Mouse (Mus musculus) stomach, embryonic 16.5 days (tissue): ENCODE data around the gene Cmtm7. TPM values are rescaled to one million over a fixed set of nuclear protein-coding genes. Genes with fewer than 3 reads are reported as not detected.

Source experiments
- ATAC-seq: fragments of 200-750 bp; cut with Nextera tagmentation; 2 replicates; pipeline ENCODE4 v1.8.0; 2017; ENCODE audit warnings: moderate number of reproducible peaks, moderate TSS enrichment; ENCODE audit not compliant: insufficient read depth, low FRiP score
- H3K27ac ChIP-seq: fragments of 300-500 bp; sonication (generic); 2 replicates; pipeline ENCODE4 v1.5.1; 2014; ENCODE audit warnings: low read length
- H3K27me3 ChIP-seq: fragments of 300-500 bp; sonication (generic); 2 replicates; pipeline ENCODE4 v1.6.1; 2014; ENCODE audit warnings: low read length, control low read depth, mixed read lengths; ENCODE audit not compliant: control insufficient read depth, insufficient read depth
- H3K36me3 ChIP-seq: fragments of 300-500 bp; sonication (generic); 2 replicates; pipeline ENCODE4 v1.6.1; 2014; ENCODE audit warnings: low read length; ENCODE audit not compliant: control insufficient read depth, insufficient read depth
- H3K4me1 ChIP-seq: fragments of 300-500 bp; sonication (generic); 2 replicates; pipeline ENCODE4 v1.6.1; 2014; ENCODE audit warnings: low read length, control low read depth, mixed read lengths; ENCODE audit not compliant: control insufficient read depth, insufficient read depth
- H3K4me2 ChIP-seq: fragments of 300-500 bp; sonication (generic); 2 replicates; pipeline ENCODE4 v1.6.1; 2014; ENCODE audit warnings: low read depth, low read length, mixed read lengths
- H3K4me3 ChIP-seq: fragments of 300-500 bp; sonication (generic); replicated peaks from 2 replicates; pipeline ENCODE4 v1.5.1; 2014; ENCODE audit warnings: mild to moderate bottlenecking, low read length
- H3K9ac ChIP-seq: fragments of 300-500 bp; sonication (generic); 2 replicates; pipeline ENCODE4 v1.6.1; 2014; ENCODE audit warnings: low read length
- H3K9me3 ChIP-seq: fragments of 300-500 bp; sonication (generic); replicated peaks from 2 replicates; pipeline ENCODE4 v1.6.1; 2016; ENCODE audit warnings: low read length, control low read depth; ENCODE audit not compliant: control insufficient read depth
- WGBS: fragments of 180-500 bp; shearing (Covaris S2); extraction: QIAGEN DNeasy Blood & Tissue Kit; methylation state at CpG from one replicate; pipeline ENCODE4 v1.1.7; 2014; 5-methylcytosine and 5-hydroxymethylcytosine counted together
- polyA plus RNA-seq: library from polyadenylated mRNA; unstranded; fragments of >200 nt; fragmentation: Nextera tagmentation; extraction: Ambion mirVana; gene quantifications from 2 replicates; pipeline ENCODE4 v1.2.1, GENCODE M21; 2015

Gene Cmtm7
- polyA plus RNA-seq, 1 experiment from 2014 or later: 87.2 TPM

DNA sequence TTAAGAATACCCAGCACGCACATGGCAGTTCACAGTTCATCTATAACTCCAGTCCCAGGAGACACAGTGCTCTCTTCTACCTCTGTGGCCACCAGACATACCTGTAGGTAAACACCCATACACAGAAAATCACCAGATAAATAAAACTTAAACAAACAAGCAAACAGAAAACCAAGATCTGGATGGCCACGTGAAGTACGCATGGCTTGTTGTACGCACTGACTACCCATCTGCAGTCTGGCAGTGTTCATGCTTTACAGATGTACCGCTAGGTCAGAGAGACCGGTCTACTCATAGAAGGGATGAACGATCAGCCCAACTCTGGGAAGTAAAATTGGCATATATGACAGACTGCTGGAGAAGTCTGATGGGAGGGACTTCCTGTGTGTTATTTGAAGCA is 34.5 kb upstream of the Cmtm7 start:
- Histone ChIP-seq H3K9ac (no peak overlapping the region), H3K4me2 (no peak overlapping the region), H3K27me3 (no peaks in the 10 kb centered on the region), H3K4me3 (no peak overlapping the region), H3K4me1 (0 out of 2 replicates have a peak, but pooled peaks cover 4% of the 10 kb centered on the region), H3K9me3 (no peaks in the 10 kb centered on the region), H3K36me3 (no peaks in the 10 kb centered on the region), H3K27ac (no peak overlapping the region)
- WGBS: 94% methylated on average over 7 of the region's 7 CpGs
- ATAC-seq: no peak

DNA sequence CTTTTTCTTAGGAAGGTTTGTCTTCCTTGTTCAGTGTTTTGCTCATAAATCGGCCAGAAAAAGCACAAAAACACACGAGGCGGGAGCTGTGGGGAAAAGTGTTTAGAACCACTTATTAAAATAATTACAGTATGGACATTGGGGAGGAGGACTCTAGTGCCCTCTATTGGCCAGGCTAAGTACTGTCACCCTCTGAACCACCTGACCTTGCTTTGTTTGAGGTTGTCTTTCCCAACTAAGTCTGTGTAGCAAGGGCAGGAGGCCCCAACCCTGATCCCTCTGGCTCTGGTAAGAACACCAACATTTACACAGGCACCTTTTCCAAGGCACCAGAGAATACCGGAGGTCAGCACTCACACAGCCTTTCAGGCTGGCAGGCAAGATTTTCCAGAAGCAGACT is 33.7 kb upstream of the Cmtm7 start:
- peak; percentile 45; the same call in 1 of the 2 replicates for ATAC-seq

DNA sequence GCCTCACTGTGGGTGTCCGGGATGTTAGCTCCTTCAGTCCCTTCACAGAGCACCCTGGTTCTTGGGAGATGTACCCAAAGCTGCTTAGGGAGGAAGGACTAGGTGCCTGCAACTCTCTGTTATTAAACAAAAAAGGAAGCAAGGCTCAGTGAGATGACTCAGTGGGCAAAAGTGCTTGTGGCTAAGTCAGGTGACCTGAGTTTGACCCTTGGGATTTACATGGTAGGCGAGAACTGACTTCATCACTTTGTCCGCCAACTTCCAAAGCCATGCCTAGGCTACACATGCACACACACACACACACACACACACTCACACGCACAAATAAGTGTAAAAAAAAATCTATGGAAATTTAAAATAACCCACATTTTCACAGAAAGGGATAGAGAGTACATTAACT is 30.3 kb upstream of the Cmtm7 start:
- no peaks in the 10 kb centered on the region for H3K36me3 ChIP-seq
- H3K4me1 ChIP-seq: 0 out of 2 replicates have a peak, but pooled peaks cover 4% of the 10 kb centered on the region
- H3K4me3 ChIP-seq: no peak overlapping the region
- no peak for ATAC-seq
- H3K4me2 ChIP-seq: no peak overlapping the region
- 74% methylated on average over 4 of the region's 4 CpGs for WGBS
- no peak overlapping the region for H3K9ac ChIP-seq
- no peaks in the 10 kb centered on the region for H3K9me3 ChIP-seq
- no peaks in the 10 kb centered on the region for H3K27me3 ChIP-seq
- no peak overlapping the region for H3K27ac ChIP-seq

More for the DNA sequence above, 33.7 kb upstream of the Cmtm7 start:
- Histone ChIP-seq H3K27ac (no peak overlapping the region), H3K4me1 (0 out of 2 replicates have a peak, but pooled peaks cover 4% of the 10 kb centered on the region), H3K4me2 (no peak overlapping the region), H3K36me3 (no peaks in the 10 kb centered on the region), H3K27me3 (no peaks in the 10 kb centered on the region), H3K9me3 (no peaks in the 10 kb centered on the region), H3K9ac (no peak overlapping the region), H3K4me3 (no peak overlapping the region)
- WGBS: 67% methylated on average over 4 of the region's 4 CpGs

DNA sequence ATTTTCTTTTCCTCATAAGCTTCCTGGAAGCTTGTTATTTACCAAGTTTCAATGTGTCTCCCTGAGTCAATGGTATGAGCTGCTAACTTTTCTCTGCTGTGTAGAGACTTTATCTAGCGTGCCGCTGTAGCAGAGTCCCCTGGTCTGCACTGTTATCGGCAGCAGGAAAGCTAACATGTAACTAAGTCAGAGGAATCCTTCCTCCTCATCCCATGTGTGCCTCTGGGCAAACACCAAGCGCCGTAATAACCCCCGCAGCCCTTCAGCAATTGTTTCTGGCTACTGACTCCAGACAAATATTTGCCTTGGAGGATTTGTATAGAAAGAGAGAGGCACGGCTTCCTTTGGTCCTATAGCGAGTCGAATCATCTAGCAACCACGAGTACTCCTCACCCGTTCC is 29.2 kb upstream of the Cmtm7 start:
- H3K27ac ChIP-seq: no peak overlapping the region
- 53% methylated on average over 11 of the region's 11 CpGs for WGBS
- H3K27me3 ChIP-seq: no peaks in the 10 kb centered on the region
- no peaks in the 10 kb centered on the region for H3K9me3 ChIP-seq
- H3K36me3 ChIP-seq: no peaks in the 10 kb centered on the region
- 0 out of 2 replicates have a peak overlapping the region, but pooled peaks have one; percentile 1 for H3K4me2 ChIP-seq
- H3K4me1 ChIP-seq: 0 out of 2 replicates have a peak, but pooled peaks cover 4% of the 10 kb centered on the region
- H3K9ac ChIP-seq: no peak overlapping the region
- no peak for ATAC-seq
- no peak overlapping the region for H3K4me3 ChIP-seq

DNA sequence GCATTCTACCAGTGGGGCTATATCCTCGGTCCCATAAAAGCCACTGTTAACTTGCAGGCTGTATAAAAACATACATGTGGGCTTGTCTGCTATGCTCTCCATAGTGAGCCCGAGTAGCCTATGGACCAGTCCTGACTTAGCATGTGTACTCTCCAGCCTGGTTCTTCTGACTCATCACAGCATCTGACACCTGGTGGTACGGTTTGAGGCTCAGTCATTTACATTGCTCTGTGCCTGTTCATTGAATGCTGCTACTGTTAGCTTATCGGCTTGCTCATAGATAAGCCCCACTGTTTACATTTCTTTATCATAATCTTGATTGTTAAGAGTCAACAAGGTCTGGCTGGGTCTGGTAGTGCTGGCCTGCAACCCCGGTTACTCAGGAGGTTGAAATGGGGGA is 27.0 kb upstream of the Cmtm7 start:
- Histone ChIP-seq H3K9me3 (no peaks in the 10 kb centered on the region), H3K27ac (no peak overlapping the region), H3K36me3 (no peaks in the 10 kb centered on the region), H3K4me1 (peaks cover 9% of the 10 kb centered on the region), H3K4me2 (no peak overlapping the region), H3K4me3 (no peak overlapping the region), H3K27me3 (no peaks in the 10 kb centered on the region), H3K9ac (no peak overlapping the region)
- 38% methylated on average over 5 of the region's 5 CpGs for WGBS
- ATAC-seq: peak; percentile 83

DNA sequence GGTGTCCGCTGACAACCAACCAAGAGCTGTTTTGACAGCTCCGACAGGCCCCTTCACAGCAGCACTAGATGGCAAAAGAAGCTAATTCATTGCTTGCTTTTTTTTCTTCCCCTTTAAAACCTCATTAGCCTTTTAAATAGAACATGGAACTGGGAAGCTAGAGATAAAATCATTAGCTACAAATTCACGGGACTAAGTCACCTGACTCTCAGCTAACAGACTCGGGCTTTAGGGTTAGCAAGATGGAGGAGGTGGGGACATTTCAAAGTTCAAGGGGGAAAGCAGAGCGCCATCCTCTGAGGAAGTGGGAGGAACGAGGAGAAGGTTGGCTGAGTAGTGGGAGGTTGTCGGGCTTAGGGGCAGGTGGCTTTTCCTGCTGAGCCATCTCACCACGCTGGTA is 25.6 kb upstream of the Cmtm7 start:
- H3K27ac ChIP-seq: no peak overlapping the region
- H3K36me3 ChIP-seq: no peaks in the 10 kb centered on the region
- H3K4me3 ChIP-seq: no peak overlapping the region
- 61% methylated on average over 8 of the region's 8 CpGs for WGBS
- no peak overlapping the region for H3K9ac ChIP-seq
- no peaks in the 10 kb centered on the region for H3K9me3 ChIP-seq
- no peak overlapping the region for H3K4me2 ChIP-seq
- ATAC-seq: no peak
- H3K4me1 ChIP-seq: peaks cover 9% of the 10 kb centered on the region
- no peaks in the 10 kb centered on the region for H3K27me3 ChIP-seq

DNA sequence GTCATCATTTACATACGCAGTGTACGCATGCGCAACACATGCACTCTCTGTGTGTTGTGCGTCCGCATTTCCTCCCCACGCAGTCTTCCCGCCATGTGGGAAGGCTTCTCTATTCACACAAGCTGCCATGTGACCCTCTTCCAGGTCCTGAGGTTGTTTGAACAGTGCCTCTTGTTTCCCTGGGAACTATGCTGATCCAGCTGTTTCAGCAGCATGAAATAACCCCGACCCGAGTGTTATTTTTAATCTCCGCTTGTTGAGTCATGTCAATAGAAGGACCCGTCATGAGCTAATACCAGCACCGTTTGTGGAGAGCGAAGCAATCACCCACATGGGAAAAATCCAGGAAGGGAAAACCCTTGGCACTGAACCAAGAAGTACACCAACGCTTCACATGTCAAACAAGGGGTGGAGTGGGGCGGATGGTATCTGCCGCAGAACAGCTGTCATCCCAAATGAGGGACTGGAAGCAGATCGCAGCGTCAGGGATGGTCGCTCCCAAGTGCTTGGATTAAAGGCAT is 23.6 kb upstream of the Cmtm7 start:
- Histone ChIP-seq H3K4me2 (peak overlapping the region; percentile 20), H3K27ac (peak overlapping the region; percentile 60), H3K4me1 (peaks cover 8% of the 10 kb centered on the region), H3K9ac (no peak overlapping the region), H3K27me3 (no peaks in the 10 kb centered on the region), H3K36me3 (no peaks in the 10 kb centered on the region), H3K4me3 (no peak overlapping the region), H3K9me3 (no peaks in the 10 kb centered on the region)
- ATAC-seq: peak; percentile 75
- WGBS: 36% methylated on average over 19 of the region's 19 CpGs

DNA sequence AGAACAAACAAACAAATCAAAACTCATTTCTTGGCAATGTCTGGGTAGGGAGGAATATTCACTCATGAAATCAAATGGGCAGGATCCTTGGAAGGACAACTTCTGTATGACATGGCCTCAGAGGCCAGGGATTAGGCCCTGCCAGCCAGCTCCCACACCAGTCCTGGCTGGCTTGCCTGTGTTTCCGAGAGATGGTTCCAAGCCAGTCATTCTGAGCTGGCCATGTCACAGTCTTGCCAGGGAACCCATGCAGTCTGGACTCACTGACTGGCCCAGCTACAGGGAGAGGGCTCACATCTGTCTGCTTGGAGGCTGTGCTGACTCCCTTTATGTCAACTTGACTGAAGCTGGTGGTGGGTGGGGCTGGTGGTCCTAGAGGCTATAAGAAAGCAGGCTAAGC is 20.5 kb upstream of the Cmtm7 start:
- H3K27me3 ChIP-seq: no peaks in the 10 kb centered on the region
- no peaks in the 10 kb centered on the region for H3K36me3 ChIP-seq
- H3K9ac ChIP-seq: no peak overlapping the region
- no peak overlapping the region for H3K4me3 ChIP-seq
- 96% methylated on average over 1 of the region's 1 CpGs for WGBS
- H3K9me3 ChIP-seq: no peaks in the 10 kb centered on the region
- no peak for ATAC-seq
- H3K4me2 ChIP-seq: no peak overlapping the region
- H3K4me1 ChIP-seq: peaks cover 8% of the 10 kb centered on the region
- H3K27ac ChIP-seq: no peak overlapping the region

DNA sequence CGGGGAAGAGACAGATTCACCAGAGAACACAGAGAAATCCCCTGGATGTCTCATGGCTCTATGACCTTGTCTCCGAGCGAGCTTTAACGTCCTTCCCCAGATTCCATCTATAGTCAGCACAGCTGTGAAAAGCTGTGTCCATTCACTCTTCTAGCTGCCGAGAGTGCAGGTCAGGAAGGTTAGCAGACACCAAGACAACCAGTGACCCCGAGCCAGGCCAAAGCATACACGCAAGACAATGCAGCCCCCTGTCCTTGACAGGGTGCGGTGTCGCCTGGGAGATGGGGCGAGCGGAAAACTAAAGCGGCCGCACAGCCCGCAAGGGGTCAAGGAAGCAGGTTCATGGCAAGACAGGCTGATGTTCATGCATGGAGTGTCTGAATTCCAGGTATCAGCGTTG is 19.6 kb upstream of the Cmtm7 start:
- no peak overlapping the region for H3K27ac ChIP-seq
- H3K4me1 ChIP-seq: peaks cover 8% of the 10 kb centered on the region
- no peak overlapping the region for H3K9ac ChIP-seq
- no peak overlapping the region for H3K4me3 ChIP-seq
- ATAC-seq: no peak
- H3K36me3 ChIP-seq: no peaks in the 10 kb centered on the region
- no peaks in the 10 kb centered on the region for H3K9me3 ChIP-seq
- 51% methylated on average over 15 of the region's 15 CpGs for WGBS
- H3K4me2 ChIP-seq: no peak overlapping the region
- H3K27me3 ChIP-seq: no peaks in the 10 kb centered on the region
